Mouse (Mus musculus): Measurements from ENCODE around the gene Mtmr11. TPM values are rescaled to one million over a fixed set of nuclear protein-coding genes. Genes with fewer than 3 reads are reported as not detected.

Mtmr11 gene
- total and polyA plus RNA-seq, 2 experiments, result 1.2 to 2.8 TPM

DNA sequence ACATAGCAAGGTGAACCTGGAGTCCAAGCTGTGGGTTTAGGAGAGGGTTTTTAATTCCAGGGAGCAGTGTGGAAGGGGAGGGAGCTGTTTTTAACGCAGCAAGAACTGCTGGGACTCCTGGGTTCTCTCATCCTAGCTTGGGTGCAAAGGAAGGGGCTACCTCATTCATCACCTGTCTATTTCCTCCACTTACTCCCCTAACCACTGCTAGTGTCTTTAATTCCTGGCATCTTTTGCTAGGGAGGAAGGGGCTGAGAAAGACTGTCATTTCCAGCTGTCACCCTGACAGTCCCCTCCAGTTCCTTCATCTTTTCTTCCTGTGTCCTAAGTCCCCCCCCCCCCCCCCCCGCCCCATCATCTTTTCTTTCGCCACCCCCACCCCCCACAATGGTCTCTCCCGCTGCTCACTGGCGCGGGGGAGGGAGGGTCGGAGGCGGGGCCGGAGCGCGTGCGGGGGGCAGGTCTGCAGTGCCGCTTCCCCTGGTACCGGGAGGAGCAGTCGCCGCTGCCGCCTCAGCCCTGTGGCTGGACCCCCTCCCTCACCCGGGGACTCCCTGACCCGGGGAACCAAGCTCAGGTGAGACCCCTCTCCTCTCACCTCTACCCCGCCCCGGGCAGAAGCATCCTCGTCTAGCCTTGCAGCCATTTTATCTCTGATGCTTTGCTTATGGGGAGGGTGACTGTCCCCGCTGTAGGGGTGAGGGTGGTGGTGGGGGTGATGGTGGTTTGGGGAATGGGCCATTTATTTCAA, 19.1 kb downstream of the Mtmr11 start, which contains the start of gene Sv2a:
Gene Sv2a (plus strand): TSS at position 425 of the 751 bp plus-strand sequence.
- Histone ChIP-seq H3K27me3 (ENCODE audit: control insufficient read depth, insufficient read depth, low read length) (no peaks in the 10 kb centered on the region), H3K27ac (replicated peaks; ENCODE audit: insufficient read depth, low read depth, low read length) (no peak within 1 kb of the TSS), H3K36me3 (ENCODE audit: control insufficient read depth, insufficient read depth, low read length) (peaks cover 15% of the 10 kb centered on the region), H3K79me2 (ENCODE audit: control insufficient read depth, insufficient read depth, low read length) (no peaks in the 10 kb centered on the region), H3K4me3 (ENCODE audit: insufficient read depth, low read depth, low read length) (peak within 1 kb of the TSS; percentile 37; the same call in 1 of the 2 replicates), H3K9ac (ENCODE audit: low read depth, low read length) (no peak within 1 kb of the TSS), H3K4me1 (ENCODE audit: control insufficient read depth, insufficient read depth, low read length) (no peaks in the 10 kb centered on the region)
- 3% methylated on average over 19 of the region's 23 CpGs for WGBS
- TF ChIP-seq POLR2A (IDR thresholded peaks at IDR 0.05; ENCODE audit: extremely low read depth, insufficient read depth, low read length) (no peak), CTCF (IDR thresholded peaks at IDR 0.05; ENCODE audit: low read depth, low read length) (no peak)
- DNase-seq (ENCODE audit: extremely low read depth, low read depth, low spot score), result no peak

DNA sequence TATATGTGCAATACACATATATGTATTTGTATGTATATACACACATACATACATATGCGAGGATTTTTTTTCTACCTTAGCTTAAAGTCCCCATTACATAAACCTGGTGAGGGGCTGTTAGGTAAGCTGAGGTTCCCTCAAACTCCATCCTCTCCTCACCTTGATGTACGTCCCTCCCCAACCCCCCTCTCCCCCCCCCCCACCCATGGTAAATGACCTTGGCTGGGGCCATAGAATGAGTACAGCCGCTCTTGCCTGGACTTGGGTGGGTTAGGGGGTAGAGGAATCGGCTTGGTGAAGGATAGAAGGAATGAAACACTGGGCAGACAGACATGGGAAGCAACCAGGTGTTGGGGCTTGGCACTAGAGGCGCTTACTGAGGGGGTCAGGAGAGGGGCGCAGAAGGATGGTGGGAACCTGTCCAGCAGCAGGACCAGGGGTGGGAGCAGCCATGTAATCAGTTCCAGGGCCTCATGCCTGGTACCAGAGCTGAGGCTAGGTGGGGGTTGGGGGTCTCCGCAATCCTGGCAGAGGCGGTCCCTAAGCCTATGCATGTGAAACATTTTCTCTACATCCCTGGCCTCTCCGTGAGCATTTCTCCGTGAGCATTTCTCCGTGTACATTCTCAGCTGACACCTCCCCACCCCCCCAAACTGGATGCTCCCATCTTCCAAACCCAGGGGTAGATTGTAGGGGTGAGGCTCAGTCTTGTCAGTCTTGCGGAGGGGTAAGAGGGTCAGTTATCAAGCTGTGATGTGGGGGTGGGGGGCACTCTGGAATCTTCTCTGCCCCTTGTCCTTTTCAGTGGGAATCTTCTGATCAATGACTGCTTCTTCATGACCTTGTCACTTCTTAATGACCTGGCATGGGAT, 19.9 kb downstream of the Mtmr11 start:
- 53% methylated on average over 12 of the region's 12 CpGs for WGBS
- H3K27me3 ChIP-seq (ENCODE audit: control insufficient read depth, insufficient read depth, low read length), result no peaks in the 10 kb centered on the region
- H3K27ac ChIP-seq (replicated peaks; ENCODE audit: insufficient read depth, low read depth, low read length), result no peak overlapping the region
- TF ChIP-seq POLR2A (IDR thresholded peaks at IDR 0.05; ENCODE audit: extremely low read depth, insufficient read depth, low read length) (no peak), CTCF (IDR thresholded peaks at IDR 0.05; ENCODE audit: low read depth, low read length) (no peak)
- no peak overlapping the region for H3K9ac ChIP-seq (ENCODE audit: low read depth, low read length)
- no peak for DNase-seq (ENCODE audit: extremely low read depth, low read depth, low spot score)
- H3K4me1 ChIP-seq (ENCODE audit: control insufficient read depth, insufficient read depth, low read length), result no peaks in the 10 kb centered on the region
- no peaks in the 10 kb centered on the region for H3K79me2 ChIP-seq (ENCODE audit: control insufficient read depth, insufficient read depth, low read length)
- no peak overlapping the region for H3K4me3 ChIP-seq (ENCODE audit: insufficient read depth, low read depth, low read length)
- peaks cover 10% of the 10 kb centered on the region for H3K36me3 ChIP-seq (ENCODE audit: control insufficient read depth, insufficient read depth, low read length)

DNA sequence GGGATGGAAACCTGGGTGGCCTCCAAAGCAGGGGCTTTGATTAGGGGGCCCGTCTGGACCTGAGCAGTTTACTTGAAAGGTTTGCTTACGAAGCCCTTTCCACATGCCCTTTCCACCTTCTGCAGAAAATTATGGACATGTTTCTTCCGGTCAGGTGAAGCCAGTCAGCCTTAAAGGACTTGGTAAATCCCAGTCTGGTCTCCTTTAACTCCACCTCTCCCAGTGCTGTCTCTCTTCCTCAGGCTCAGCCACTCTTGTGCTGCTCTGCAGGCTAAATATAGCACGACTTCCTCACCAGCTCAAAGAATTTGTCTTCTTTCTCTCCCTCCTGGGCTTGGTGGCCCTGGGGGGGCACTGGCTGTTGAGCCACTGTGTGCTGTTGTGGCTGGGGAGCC, 20.6 kb downstream of the Mtmr11 start:
- TF ChIP-seq POLR2A (IDR thresholded peaks at IDR 0.05; ENCODE audit: extremely low read depth, insufficient read depth, low read length) (no peak), CTCF (IDR thresholded peaks at IDR 0.05; ENCODE audit: low read depth, low read length) (no peak)
- 63% methylated on average over 4 of the region's 4 CpGs for WGBS
- no peak overlapping the region for H3K9ac ChIP-seq (ENCODE audit: low read depth, low read length)

DNA sequence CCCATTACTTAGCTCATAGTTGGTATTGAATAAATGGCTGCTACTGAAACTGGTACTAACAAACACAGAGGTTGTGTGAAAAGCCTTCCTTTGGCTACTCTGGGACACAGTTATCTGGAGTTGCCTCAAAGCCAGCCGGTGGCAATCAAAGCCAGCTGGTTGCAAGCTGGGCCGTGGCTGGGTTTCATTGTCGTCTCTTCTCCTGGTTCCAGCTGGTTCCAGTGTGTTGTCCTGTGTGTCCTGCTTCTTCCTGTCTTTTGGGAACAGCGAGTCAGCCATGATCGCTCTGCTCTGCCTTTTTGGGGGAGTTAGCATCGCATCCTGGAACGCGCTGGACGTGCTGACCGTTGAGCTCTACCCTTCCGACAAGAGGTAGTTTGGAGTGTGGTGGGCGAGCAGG, 31.2 kb downstream of the Mtmr11 start:
- H3K4me3 ChIP-seq (ENCODE audit: insufficient read depth, low read depth, low read length), result no peak overlapping the region
- no peak for DNase-seq (ENCODE audit: extremely low read depth, low read depth, low spot score)
- no peaks in the 10 kb centered on the region for H3K79me2 ChIP-seq (ENCODE audit: control insufficient read depth, insufficient read depth, low read length)
- no peak overlapping the region for H3K9ac ChIP-seq (ENCODE audit: low read depth, low read length)
- no peaks in the 10 kb centered on the region for H3K36me3 ChIP-seq (ENCODE audit: control insufficient read depth, insufficient read depth, low read length)
- 71% methylated on average over 12 of the region's 12 CpGs for WGBS
- no peaks in the 10 kb centered on the region for H3K27me3 ChIP-seq (ENCODE audit: control insufficient read depth, insufficient read depth, low read length)
- H3K4me1 ChIP-seq (ENCODE audit: control insufficient read depth, insufficient read depth, low read length), result peaks cover 2% of the 10 kb centered on the region; the same call in 1 of the 2 replicates
- TF ChIP-seq POLR2A (IDR thresholded peaks at IDR 0.05; ENCODE audit: extremely low read depth, insufficient read depth, low read length), result no peak
- no peak for TF ChIP-seq CTCF (IDR thresholded peaks at IDR 0.05; ENCODE audit: low read depth, low read length)
- H3K27ac ChIP-seq (replicated peaks; ENCODE audit: insufficient read depth, low read depth, low read length), result no peak overlapping the region

More for the DNA sequence above, 20.6 kb downstream of the Mtmr11 start:
- Histone ChIP-seq H3K4me3 (ENCODE audit: insufficient read depth, low read depth, low read length) (no peak overlapping the region), H3K27me3 (ENCODE audit: control insufficient read depth, insufficient read depth, low read length) (no peaks in the 10 kb centered on the region), H3K79me2 (ENCODE audit: control insufficient read depth, insufficient read depth, low read length) (no peaks in the 10 kb centered on the region), H3K4me1 (ENCODE audit: control insufficient read depth, insufficient read depth, low read length) (no peaks in the 10 kb centered on the region), H3K36me3 (ENCODE audit: control insufficient read depth, insufficient read depth, low read length) (peaks cover 8% of the 10 kb centered on the region), H3K27ac (replicated peaks; ENCODE audit: insufficient read depth, low read depth, low read length) (no peak overlapping the region)
- DNase-seq (ENCODE audit: extremely low read depth, low read depth, low spot score), result no peak

DNA sequence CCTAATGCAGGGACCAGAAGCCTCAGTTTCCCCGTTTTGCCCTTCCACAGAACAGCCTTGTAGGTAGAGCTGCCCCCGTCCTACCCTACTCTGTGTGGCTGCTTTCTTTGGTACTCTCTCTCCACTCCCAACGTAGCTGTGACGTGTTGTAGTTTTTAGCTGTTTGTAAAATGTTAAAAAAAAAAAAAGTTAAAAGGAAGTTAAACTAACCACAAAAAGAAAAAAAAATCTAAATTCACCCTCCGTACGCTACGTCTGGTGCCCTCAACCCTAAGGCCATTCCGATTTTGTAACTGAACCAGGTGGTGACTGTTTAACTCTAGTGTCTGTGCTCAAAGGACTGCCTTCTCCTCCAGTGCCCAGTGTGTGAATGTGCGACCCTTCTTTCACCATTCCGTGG, 33.2 kb downstream of the Mtmr11 start:
- Histone ChIP-seq H3K27me3 (ENCODE audit: control insufficient read depth, insufficient read depth, low read length) (no peaks in the 10 kb centered on the region), H3K27ac (replicated peaks; ENCODE audit: insufficient read depth, low read depth, low read length) (no peak overlapping the region), H3K4me1 (ENCODE audit: control insufficient read depth, insufficient read depth, low read length) (peaks cover 4% of the 10 kb centered on the region; the same call in 1 of the 2 replicates), H3K36me3 (ENCODE audit: control insufficient read depth, insufficient read depth, low read length) (no peaks in the 10 kb centered on the region), H3K79me2 (ENCODE audit: control insufficient read depth, insufficient read depth, low read length) (no peaks in the 10 kb centered on the region), H3K4me3 (ENCODE audit: insufficient read depth, low read depth, low read length) (no peak overlapping the region), H3K9ac (ENCODE audit: low read depth, low read length) (no peak overlapping the region)
- no peak for TF ChIP-seq POLR2A (IDR thresholded peaks at IDR 0.05; ENCODE audit: extremely low read depth, insufficient read depth, low read length)
- no peak for TF ChIP-seq CTCF (IDR thresholded peaks at IDR 0.05; ENCODE audit: low read depth, low read length)
- no peak for DNase-seq (ENCODE audit: extremely low read depth, low read depth, low spot score)
- WGBS, result 82% methylated on average over 10 of the region's 10 CpGs

All from liver, adult 2 months (tissue).